Mouse (Mus musculus) embryo, embryonic 10.5 days (tissue): ENCODE measurements at regions not wholly inside any gene's neighbourhood (a gene's known extent, or its start where the extent isn't known, plus 50 kb on each side); places are given as distances from the start of the nearest gene placed in this dataset.
A peak's percentile ranks its signal among the peaks of the same experiment; 100 is the strongest.
"Not testable (repeated sequence)": the region's sequence is repeated elsewhere in the genome, so short reads cannot be mapped to it uniquely, and the experiment has no call there.

Experiments used
- DNase-seq: peaks from one replicate; pipeline ENCODE4 v3.0.0-alpha.2; 2015; ENCODE audit warnings: low spot score

DNA sequence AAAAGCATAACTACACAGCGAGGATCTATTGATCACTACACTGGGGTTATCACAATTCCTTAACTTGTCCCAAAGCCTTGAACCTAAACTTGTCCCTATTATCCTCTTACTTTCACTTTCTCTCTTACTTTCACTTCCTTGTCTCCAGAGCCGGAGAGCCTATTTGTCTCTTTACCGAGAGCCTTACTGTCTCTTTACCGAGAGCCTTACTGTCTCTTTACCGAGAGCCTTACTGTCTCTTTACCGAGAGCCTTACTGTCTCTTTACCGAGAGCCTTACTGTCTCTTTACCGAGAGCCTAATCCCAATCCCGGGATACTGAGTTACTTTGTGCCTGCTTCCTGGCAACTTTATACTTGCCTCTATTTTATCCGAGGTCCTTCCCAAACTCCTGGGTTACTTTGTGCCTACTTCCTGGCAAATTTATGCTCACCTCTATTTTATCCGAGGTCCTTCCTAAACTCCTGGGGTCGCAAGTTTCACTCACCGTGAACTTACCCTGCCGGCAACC is 335.3 kb upstream of the Ccng1 start:
- DNase-seq: not testable (repeated sequence)

DNA sequence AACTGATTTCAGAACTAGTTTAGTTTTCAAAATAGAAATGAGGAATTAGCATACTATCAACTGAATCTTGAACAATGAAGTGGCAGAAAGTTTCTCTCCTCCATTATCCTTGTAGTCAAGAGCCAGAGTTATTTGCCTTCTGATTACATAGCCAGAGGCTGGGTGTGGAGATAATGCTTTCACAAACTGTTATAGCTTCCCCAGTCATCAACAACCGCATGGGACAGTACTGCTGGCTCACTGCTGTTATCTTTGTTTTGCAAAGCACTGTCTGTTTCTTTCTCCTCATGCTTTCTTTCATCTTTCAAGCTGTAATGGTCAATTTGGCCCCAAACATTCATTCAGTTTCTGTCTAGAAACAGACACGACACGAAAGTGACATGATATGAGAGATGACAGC is 308.5 kb upstream of the Ccng1 start:
- no peak for DNase-seq

DNA sequence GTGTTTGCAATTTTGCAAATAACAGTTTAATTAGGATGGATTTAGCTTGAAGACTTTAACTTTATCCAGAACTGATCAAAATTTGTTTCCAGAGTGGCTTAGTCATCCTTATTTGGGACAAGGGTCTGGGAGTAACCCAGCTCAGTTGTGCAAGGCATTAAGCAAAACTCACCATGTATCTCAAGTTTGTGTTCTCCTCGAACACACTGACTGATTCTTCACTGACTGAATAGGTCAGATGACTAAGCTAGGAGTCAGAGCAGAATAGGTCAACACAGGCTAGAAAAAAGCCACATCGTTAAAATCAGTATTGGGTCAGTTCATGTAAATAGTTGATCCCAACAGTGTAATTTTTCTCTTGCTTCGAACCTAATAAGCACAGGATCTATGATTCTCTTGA is 302.7 kb upstream of the Ccng1 start:
- DNase-seq: peak; percentile 1

DNA sequence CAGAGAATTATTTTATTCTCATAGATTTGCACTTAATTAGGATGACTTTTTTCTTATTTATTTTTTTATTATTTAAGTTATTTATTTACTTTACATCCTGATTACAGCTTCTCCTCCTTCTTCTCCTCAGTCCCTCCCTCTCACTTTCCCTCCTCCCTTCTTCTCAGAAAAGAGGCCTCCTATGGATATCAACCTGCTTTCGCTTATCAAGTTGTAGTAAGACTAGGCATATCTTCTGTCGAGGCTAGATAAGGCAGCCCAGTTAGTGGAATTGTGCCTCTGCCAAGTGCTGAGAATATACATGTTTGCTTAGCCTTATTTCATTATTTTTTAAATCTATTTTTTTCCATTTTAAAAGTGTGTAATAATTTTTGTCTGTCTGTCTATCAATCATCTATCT is 274.9 kb upstream of the Ccng1 start:
- no peak for DNase-seq

DNA sequence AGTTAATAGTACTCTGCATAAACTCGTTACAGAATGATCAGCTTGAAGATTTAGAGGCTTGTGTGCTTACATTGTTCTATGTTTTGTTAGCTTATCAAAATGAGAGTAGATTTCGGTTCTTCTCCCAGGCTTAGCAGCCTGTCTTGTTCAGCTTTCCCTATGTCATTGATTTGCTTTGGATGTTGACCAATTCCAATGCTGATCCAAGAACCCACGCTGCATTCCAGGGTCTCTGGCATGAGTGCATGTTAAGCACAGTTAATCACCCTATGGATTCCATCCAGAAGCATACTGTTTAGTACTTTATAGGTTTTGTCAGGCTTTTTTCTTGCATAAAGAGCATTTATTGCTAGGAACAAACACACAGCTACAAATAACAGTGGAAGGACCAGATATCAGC is 255.0 kb upstream of the Ccng1 start:
- no peak for DNase-seq

DNA sequence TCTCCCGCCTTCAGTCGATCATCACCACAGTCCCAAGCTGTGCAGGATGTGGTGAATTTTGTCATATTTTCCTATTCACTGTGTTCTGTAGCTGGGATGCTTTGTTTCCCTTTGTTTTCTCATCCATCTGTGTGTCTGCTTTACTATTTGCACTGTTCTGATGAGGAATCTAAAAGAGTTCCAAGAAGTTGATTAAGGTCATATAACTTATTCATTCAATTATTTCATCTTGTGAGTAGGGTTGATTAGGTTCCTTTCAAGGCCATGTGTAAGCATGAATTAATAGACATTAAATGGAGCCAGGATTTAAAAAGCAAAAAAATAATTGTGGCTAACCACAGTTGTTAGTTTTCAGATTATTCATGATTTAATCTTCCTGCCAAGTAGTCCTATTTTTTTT is 217.7 kb upstream of the Ccng1 start:
- DNase-seq: no peak

DNA sequence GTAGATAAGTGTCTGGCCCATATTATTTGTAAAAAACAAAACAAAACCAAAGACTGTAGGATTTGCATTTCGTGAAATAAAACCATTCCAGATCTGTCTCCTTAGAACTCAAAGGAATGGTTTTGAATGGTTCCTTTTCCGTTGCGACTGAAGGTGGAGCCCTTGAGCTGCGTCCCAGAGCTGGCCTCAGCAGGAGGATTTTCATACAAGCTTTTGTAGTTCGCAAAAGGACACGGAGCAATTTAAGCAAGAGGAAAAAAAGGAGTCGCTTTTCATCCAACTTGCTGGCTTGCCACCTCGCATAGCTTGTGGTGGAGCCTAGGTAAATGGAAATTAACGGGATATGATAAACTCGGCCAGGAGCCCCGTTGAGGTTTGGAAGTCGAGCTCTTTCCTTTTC is 172.1 kb upstream of the Ccng1 start:
- peak; percentile 83 for DNase-seq

DNA sequence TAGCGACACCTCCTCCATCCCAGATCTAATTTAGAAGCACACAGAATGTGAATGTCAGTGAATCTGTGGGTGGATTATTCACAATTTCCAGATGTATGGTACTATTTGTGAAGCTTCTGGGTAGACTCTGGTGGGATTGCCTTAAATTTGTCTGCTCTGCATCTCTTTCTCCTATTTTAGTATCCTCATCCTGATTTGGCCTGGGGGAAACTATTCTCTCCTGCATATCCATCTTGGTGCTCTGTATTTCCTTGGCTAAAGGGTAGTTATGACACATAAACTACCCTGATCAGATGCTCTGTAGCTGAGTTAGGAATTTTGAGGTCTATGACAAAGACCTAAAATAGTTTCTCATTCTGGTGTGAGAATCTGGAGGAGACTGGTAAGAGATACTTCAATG is 136.4 kb upstream of the Ccng1 start:
- no peak for DNase-seq

DNA sequence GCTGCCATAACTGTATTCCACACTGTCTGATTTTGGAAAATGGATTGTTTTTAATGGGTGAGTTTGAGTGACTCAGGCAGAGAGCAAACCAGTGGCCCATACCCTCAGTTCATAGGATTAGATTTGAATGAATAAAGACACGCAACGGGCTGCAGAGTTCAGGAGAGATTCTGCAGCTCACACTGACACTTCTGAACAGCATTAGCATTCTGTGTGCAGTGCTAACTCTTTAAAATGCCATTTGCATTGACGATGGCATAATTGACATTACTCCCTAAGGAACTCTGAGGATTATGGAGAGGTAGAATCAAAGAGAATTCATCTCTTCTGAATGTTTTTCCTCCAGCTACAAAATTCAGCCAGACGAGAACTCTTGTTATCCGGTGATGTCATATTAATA is 129.4 kb upstream of the Ccng1 start:
- DNase-seq: no peak

DNA sequence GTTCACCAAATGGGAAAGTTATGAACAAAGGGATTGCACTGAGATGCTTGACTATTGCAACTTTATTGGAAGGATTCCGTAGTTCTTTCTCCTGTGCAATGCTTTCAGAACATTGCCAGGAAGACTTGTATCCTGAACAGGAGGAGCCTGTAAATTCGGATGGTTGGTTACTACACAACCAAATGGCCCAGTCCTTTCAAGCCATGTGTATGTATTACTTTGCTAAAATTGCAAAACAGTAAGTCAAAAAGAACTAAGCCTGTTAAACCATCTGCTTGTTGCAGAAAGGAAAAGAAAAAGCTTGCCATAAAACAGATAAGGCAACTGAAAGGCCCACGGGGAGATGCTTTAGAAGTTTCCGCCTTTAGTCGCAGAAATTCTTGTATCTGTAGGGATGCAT is 124.5 kb upstream of the Ccng1 start:
- no peak for DNase-seq

DNA sequence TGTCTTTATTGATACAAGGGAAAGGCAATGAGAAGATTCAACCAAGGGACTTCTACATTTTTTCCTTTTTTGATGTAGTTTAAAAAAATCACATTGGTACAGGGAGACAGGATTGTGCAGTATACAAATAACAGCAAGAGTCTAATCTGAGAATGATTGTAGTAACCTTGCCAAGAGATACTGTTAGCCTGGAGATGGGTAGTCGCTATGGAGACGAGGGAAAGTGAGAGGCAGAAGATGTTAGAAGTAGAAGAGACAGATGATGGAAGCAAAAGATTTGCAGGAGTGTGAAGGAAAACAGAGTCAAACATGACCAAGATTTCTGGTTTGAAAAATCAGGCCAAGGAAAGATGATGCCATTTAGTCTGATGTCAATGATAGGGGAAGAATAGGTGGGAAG is 117.9 kb upstream of the Ccng1 start:
- DNase-seq: no peak

DNA sequence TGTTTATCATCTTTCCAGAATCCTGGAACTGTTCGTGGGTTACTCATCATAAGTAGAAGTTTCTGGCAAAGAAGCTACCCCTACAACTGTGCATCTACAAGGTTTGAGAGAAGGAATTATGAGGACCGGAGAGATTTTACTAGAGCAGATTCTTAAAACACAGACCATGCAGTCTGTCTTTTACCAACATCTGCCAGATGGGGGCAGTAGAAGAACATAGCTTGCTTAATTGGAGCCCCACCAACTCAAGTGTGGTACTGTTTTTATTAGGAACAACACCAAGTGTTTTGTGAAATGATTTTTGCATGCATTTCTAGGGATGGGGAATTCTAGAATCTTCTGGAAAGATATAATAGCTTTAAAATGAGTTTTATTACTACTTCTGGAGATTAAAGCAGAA is 110.6 kb upstream of the Ccng1 start:
- DNase-seq: peak; percentile 80

DNA sequence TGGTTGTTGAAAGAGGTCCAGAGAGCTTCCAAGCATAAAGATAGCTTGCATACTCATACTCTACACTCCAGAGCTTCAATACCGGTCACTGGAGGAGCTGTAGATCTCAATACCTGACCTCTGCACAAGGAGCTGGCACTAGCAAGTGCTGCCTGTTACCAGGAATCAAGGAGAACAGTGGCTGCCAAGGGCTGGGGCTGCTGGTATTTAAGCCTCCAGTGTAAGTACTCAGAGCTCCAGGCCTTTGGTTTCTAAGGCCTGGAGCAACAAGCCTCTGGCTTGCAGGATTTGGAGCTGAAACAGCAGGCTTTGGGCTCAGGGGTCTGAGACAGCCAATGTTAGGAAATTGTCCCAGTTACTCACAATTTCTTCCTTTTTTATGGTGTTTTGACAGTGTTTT is 96.2 kb upstream of the Ccng1 start:
- no peak for DNase-seq

DNA sequence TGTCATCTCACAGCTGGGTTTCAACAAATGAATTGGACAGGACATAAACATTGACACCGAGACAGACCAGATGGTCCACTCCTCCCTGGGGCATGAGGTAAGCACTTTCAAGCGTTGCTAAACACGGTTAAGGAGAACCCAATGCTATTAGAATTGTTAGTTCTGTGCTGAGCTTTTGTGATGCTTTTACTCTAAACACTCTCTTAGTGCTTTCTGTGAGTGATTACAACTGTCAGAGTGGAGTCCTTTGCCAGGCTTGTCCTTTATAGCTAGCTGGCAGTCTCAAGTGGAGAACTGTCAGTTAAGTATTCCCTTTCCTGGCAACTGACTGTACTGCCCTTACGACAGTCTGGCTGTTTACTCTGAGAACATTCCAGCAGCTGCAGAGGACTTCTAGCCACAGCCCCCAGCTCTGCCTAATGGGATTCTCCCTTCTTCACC is 95.6 kb upstream of the Ccng1 start:
- DNase-seq: peak; percentile 23

DNA sequence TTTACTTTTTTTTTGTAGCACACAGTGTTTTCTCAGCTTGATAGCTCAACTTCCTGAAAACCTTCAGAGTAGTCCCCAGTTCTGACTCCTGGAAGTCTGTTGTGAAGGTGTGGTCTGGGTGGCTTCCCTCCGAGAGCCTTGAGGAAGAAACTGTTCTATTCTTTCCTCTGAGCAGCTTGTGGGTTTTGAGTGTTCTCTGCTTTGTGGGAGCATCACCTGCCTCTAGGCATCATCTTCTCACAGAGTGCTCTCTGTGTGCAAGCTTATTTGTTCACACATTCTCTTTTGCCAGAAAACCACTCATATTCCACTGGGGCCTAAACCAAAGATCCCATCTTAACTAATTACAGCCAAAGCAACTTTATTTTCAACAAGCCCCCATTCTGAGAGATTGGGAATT is 91.5 kb upstream of the Ccng1 start:
- DNase-seq: no peak

DNA sequence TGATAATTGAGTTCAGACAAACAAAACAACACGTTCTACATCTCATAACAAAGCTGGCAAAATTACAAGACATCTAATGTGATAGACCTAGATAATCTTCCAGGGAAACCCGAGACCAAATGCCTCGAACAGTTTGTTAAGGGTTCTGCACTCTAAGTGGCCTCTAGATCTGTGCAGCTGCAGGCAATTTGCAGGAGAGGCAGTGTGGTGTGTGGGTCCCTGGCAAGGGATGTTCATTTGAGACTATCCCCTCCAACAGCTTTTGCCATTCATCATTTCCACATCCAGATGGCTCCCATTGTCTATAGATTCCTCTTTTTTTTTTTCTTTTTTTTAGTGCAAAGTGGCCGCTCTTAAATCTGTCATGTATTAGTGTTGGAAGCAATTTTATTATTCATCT is 80.3 kb upstream of the Ccng1 start:
- DNase-seq: peak; percentile 6
